Comparison of ENCODE assay signal across 8 mouse cellular contexts in genomic region chr5:123133784-123134143, GRCm38 (mm10). TPM values are rescaled to one million over a fixed set of nuclear protein-coding genes. Genes with fewer than 3 reads are reported as not detected.
DNase-seq lines count a peak whose midpoint lies in the region; ATAC-seq and TF ChIP-seq lines count a peak whose summit lies in the region.

No protein-coding gene starts in this region.

- no peak overlapping the region for H3K9ac ChIP-seq in kidney, embryonic 16.5 days (replicated peaks; ENCODE audit: low read length)
- H3K9ac ChIP-seq in hindbrain, embryonic 11.5 days (ENCODE audit: low read depth, low read length), result no peak overlapping the region
- H3K9ac ChIP-seq in midbrain, embryonic 15.5 days, result no peak overlapping the region

- no peak for DNase-seq in kidney, postnatal 14 days
- peak; percentile 76 for DNase-seq in brain, embryonic 14.5 days (ENCODE audit: low read depth)
- DNase-seq in hindbrain, embryonic 11.5 days (ENCODE audit: low spot score), result no peak
- no peak for DNase-seq in spleen, adult 18-20 months
- DNase-seq in cerebellum, postnatal 36 days, result no peak
- DNase-seq in cerebellum, postnatal 4 days (ENCODE audit: low spot score in 2 of 2), result no peak

- H3K27me3 ChIP-seq in kidney, embryonic 16.5 days (ENCODE audit: insufficient read depth, low read length), result no peaks in the 10 kb centered on the region
- no peaks in the 10 kb centered on the region for H3K27me3 ChIP-seq in hindbrain, embryonic 11.5 days (ENCODE audit: control insufficient read depth, insufficient read depth, low read length)
- H3K27me3 ChIP-seq in midbrain, embryonic 15.5 days (replicated peaks), result no peaks in the 10 kb centered on the region

- H3K4me1 ChIP-seq in kidney, embryonic 16.5 days (ENCODE audit: insufficient read depth, low read length), result peaks cover 69% of the 10 kb centered on the region
- peaks cover 32% of the 10 kb centered on the region for H3K4me1 ChIP-seq in hindbrain, embryonic 11.5 days (replicated peaks; ENCODE audit: control insufficient read depth, insufficient read depth, low read length)
- H3K4me1 ChIP-seq in midbrain, embryonic 15.5 days, result peaks cover 66% of the 10 kb centered on the region

- H3K4me3 ChIP-seq in kidney, embryonic 16.5 days (ENCODE audit: low read length), result no peak overlapping the region
- no peak overlapping the region; the same call in 1 of the 2 replicates for H3K4me3 ChIP-seq in hindbrain, embryonic 11.5 days (ENCODE audit: low read depth, low read length)
- H3K4me3 ChIP-seq in midbrain, embryonic 15.5 days, result peak overlapping the region; percentile 94; the same call in 1 of the 2 replicates

- peaks cover 10% of the 10 kb centered on the region; the same call in 1 of the 2 replicates for H3K36me3 ChIP-seq in kidney, embryonic 16.5 days (ENCODE audit: insufficient read depth, low read length)
- H3K36me3 ChIP-seq in hindbrain, embryonic 11.5 days (ENCODE audit: control insufficient read depth, insufficient read depth, low read length), result no peaks in the 10 kb centered on the region
- H3K36me3 ChIP-seq in midbrain, embryonic 15.5 days (replicated peaks), result no peaks in the 10 kb centered on the region

- no peaks in the 10 kb centered on the region for H3K9me3 ChIP-seq in kidney, embryonic 16.5 days (ENCODE audit: low read length)
- H3K9me3 ChIP-seq in hindbrain, embryonic 11.5 days (ENCODE audit: control insufficient read depth, low read length), result no peaks in the 10 kb centered on the region
- H3K9me3 ChIP-seq in midbrain, embryonic 15.5 days, result no peaks in the 10 kb centered on the region

- 26% methylated on average over 7 of the region's 7 CpGs for WGBS in kidney, embryonic 16.5 days
- WGBS in hindbrain, embryonic 11.5 days, result 16% methylated on average over 7 of the region's 7 CpGs
- WGBS in midbrain, embryonic 15.5 days, result 7% methylated on average over 7 of the region's 7 CpGs

- TF ChIP-seq POLR2A in brain, embryonic 14.5 days (IDR thresholded peaks at IDR 0.05; ENCODE audit: borderline replicate concordance, extremely low read depth, insufficient read depth, insufficient read length, poor library complexity, severe bottlenecking), result no peak

- peak overlapping the region; percentile 100 for H3K27ac ChIP-seq in kidney, embryonic 16.5 days (ENCODE audit: low read length)
- peak overlapping the region; percentile 43 for H3K27ac ChIP-seq in hindbrain, embryonic 11.5 days (ENCODE audit: low read depth, low read length)
- H3K27ac ChIP-seq in midbrain, embryonic 15.5 days, result peak overlapping the region; percentile 100

- peak overlapping the region; percentile 22; the same call in 1 of the 2 replicates for H3K4me2 ChIP-seq in kidney, embryonic 16.5 days (replicated peaks; ENCODE audit: low read depth, low read length)
- H3K4me2 ChIP-seq in hindbrain, embryonic 11.5 days (replicated peaks; ENCODE audit: low read depth, low read length), result 0 out of 2 replicates have a peak overlapping the region, but pooled peaks have one; percentile 4
- peak overlapping the region; percentile 99 for H3K4me2 ChIP-seq in midbrain, embryonic 15.5 days

- TF ChIP-seq CTCF in brain, embryonic 14.5 days (IDR thresholded peaks at IDR 0.05; ENCODE audit: borderline replicate concordance, extremely low read depth, insufficient read depth, insufficient read length), result no peak

- ATAC-seq in kidney, embryonic 16.5 days (ENCODE audit: low FRiP score, low TSS enrichment), result no peak
- ATAC-seq in hindbrain, embryonic 11.5 days (ENCODE audit: low FRiP score), result no peak
- ATAC-seq in midbrain, embryonic 15.5 days (replicated peaks), result 0 out of 2 replicates have a peak, but pooled peaks have one; percentile 1

RNA-seq across cellular contexts. Expression of gene Rhof, which starts 1.3 kb away (rescaled TPM):
- polyA plus RNA-seq in kidney, embryonic 16.5 days (2015; fragmentation: Nextera tagmentation; extraction: Ambion mirVana), result 3.2 and 3.8 TPM in 2 replicates
- polyA plus RNA-seq in brain, embryonic 14.5 days (2012; rRNA removed), result 9.3 and 11.0 TPM in 2 replicates
- 1.7 and 2.0 TPM in 2 replicates for polyA plus RNA-seq in hindbrain, embryonic 11.5 days (2014; fragmentation: Nextera tagmentation; extraction: Ambion mirVana)
- polyA plus RNA-seq in midbrain, embryonic 15.5 days (2015; fragmentation: Nextera tagmentation; extraction: Ambion mirVana), result 12.2 and 13.4 TPM in 2 replicates

RNA-seq across cellular contexts. Expression of gene Setd1b, which starts 8.2 kb away (rescaled TPM):
- 8.4 and 11.0 TPM in 2 replicates for polyA plus RNA-seq in kidney, embryonic 16.5 days (2015; fragmentation: Nextera tagmentation; extraction: Ambion mirVana)
- polyA plus RNA-seq in brain, embryonic 14.5 days (2012; rRNA removed), result 7.3 and 21.0 TPM in 2 replicates
- polyA plus RNA-seq in hindbrain, embryonic 11.5 days (2014; fragmentation: Nextera tagmentation; extraction: Ambion mirVana), result 11.0 and 14.2 TPM in 2 replicates
- 12.2 TPM in 2 replicates for polyA plus RNA-seq in midbrain, embryonic 15.5 days (2015; fragmentation: Nextera tagmentation; extraction: Ambion mirVana)

RNA-seq across cellular contexts. Expression of gene Psmd9, which starts 35.4 kb away (rescaled TPM):
- 86.9 and 87.9 TPM in 2 replicates for polyA plus RNA-seq in kidney, embryonic 16.5 days (2015; fragmentation: Nextera tagmentation; extraction: Ambion mirVana)
- 36.2 and 41.2 TPM in 2 replicates for polyA plus RNA-seq in brain, embryonic 14.5 days (2012; rRNA removed)
- 73.5 and 78.7 TPM in 2 replicates for polyA plus RNA-seq in hindbrain, embryonic 11.5 days (2014; fragmentation: Nextera tagmentation; extraction: Ambion mirVana)
- 71.5 and 73.4 TPM in 2 replicates for polyA plus RNA-seq in midbrain, embryonic 15.5 days (2015; fragmentation: Nextera tagmentation; extraction: Ambion mirVana)

RNA-seq across cellular contexts. Expression of gene Hpd, which starts 48.8 kb away (rescaled TPM):
- 0.23 and 0.29 TPM in 2 replicates for polyA plus RNA-seq in kidney, embryonic 16.5 days (2015; fragmentation: Nextera tagmentation; extraction: Ambion mirVana)
- polyA plus RNA-seq in brain, embryonic 14.5 days (2012; rRNA removed), result not detected in 2 replicates
- polyA plus RNA-seq in hindbrain, embryonic 11.5 days (2014; fragmentation: Nextera tagmentation; extraction: Ambion mirVana), result not detected in 2 replicates
- polyA plus RNA-seq in midbrain, embryonic 15.5 days (2015; fragmentation: Nextera tagmentation; extraction: Ambion mirVana), result not detected in 2 replicates

Comparison
In these comparisons a context has a peak if more than half of its experiments do, and no peak if none do; other contexts are left out.
1. H3K27ac ChIP-seq: peak in every context shown above with its lines; median percentile 100 in kidney, embryonic 16.5 days; 100 in midbrain, embryonic 15.5 days; 43 in hindbrain, embryonic 11.5 days.
2. H3K4me2 ChIP-seq: peak in every context shown above with its lines; median percentile 99 in midbrain, embryonic 15.5 days; 22 in kidney, embryonic 16.5 days; 4 in hindbrain, embryonic 11.5 days.